Mouse (Mus musculus) lung, adult 2 months (tissue): ENCODE data around the gene Gdf7. TPM values are rescaled to one million over a fixed set of nuclear protein-coding genes. Genes with fewer than 3 reads are reported as not detected.

Experiments used
- DNase-seq: peaks from one replicate; pipeline ENCODE4 v3.0.0; 2022
- H3K4me1 ChIP-seq: fragments of 200-500 bp; 2 replicates; pipeline ENCODE4 v1.6.1; 2011; ENCODE audit warnings: low read length; ENCODE audit not compliant: control insufficient read depth, insufficient read depth
- H3K4me3 ChIP-seq: fragments of 200-500 bp; replicated peaks from 2 replicates; pipeline ENCODE3; 2011; ENCODE audit warnings: low read depth, mild to moderate bottlenecking, control low read depth, low read length; ENCODE audit errors: extremely low read depth
- CTCF ChIP-seq: fragments of 200-500 bp; IDR thresholded peaks from 2 replicates; pipeline ENCODE4 v1.5.1; 2011; ENCODE audit warnings: mild to moderate bottlenecking, low read length, control low read depth; ENCODE audit not compliant: insufficient read depth
- POLR2A ChIP-seq: fragments of 200-500 bp; IDR thresholded peaks from 2 replicates; pipeline ENCODE4 v1.6.1; 2011; ENCODE audit warnings: low read depth, mild to moderate bottlenecking, control low read depth, low read length, borderline replicate concordance; ENCODE audit errors: extremely low read depth
- WGBS: fragments of 180-500 bp; shearing (Covaris S2); methylation state at CpG from one replicate; pipeline ENCODE4 v1.1.7; 2018; 5-methylcytosine and 5-hydroxymethylcytosine counted together
- polyA plus RNA-seq: library from polyadenylated mRNA; depleted of rRNA; stranded (reverse); fragments of >200 nt; gene quantifications from 2 replicates; pipeline ENCODE4 v1.2.3, GENCODE M21; 2012

The Gdf7 gene
- polyA plus RNA-seq, 1 experiment, result 0.24 TPM

DNA sequence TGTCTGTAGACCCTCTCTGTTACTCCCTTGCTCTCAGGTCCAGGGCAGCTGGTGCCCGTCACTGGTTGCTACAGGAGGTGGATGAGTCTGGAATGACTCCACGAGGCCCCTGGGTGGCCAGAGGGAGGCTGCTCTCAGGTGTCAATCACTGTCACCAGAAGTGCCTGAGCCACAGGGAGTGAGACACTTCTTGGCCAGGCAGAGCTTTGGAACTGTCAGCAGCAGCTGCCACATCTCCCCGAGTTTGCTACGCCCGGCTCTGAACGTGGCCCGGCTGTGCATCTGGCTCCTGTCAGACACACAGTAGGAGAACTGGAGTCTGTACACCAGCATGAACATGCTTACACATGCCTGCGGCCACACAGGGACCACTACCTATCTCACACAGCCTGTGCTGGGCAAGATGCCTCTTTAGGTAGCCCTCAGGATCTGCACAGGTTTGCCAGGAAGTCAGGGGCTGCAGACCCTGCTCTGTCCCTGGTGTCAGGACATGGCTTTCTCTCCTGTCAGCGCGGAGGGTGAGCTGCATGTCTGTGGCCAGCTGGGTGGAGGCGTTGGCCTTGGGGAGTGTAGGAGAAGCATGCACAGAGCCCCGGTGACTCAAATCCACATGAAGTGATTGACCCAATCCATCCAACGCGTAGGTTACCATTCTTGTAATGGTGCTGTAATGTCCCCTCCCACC, 29.9 kb upstream of the Gdf7 start:
- 73% methylated on average over 14 of the region's 14 CpGs for WGBS
- no peak for DNase-seq
- TF ChIP-seq POLR2A (no peak), CTCF (no peak)
- Histone ChIP-seq H3K4me1 (peaks cover 8% of the 10 kb centered on the region), H3K4me3 (no peak overlapping the region)

GRCm38 (mm10) chr12:8329236-8329635, 27.5 kb upstream of the Gdf7 start:
- DNase-seq, result no peak
- no peak overlapping the region for H3K4me3 ChIP-seq
- TF ChIP-seq POLR2A (no peak), CTCF (no peak)
- peaks cover 8% of the 10 kb centered on the region for H3K4me1 ChIP-seq
- 94% methylated on average over 7 of the region's 7 CpGs for WGBS

- no peak for DNase-seq
- no peak for TF ChIP-seq CTCF
- no peak for TF ChIP-seq POLR2A
- 83% methylated on average over 1 of the region's 1 CpGs for WGBS
- H3K4me1 ChIP-seq, result peaks cover 8% of the 10 kb centered on the region
- no peak overlapping the region for H3K4me3 ChIP-seq
Measured at GRCm38 (mm10) chr12:8327675-8328053, 25.9 kb upstream of the Gdf7 start.

GRCm38 (mm10) chr12:8326825-8327674, 25.3 kb upstream of the Gdf7 start:
- Histone ChIP-seq H3K4me3 (no peak overlapping the region), H3K4me1 (peaks cover 8% of the 10 kb centered on the region)
- TF ChIP-seq POLR2A, result no peak
- peak; percentile 83 for TF ChIP-seq CTCF
- WGBS, result 22% methylated on average over 17 of the region's 17 CpGs
- peak; percentile 90 for DNase-seq

- TF ChIP-seq CTCF (no peak), POLR2A (no peak)
- H3K4me3 ChIP-seq, result no peak overlapping the region
- H3K4me1 ChIP-seq, result peaks cover 8% of the 10 kb centered on the region
- DNase-seq, result no peak
- WGBS, result 85% methylated on average over 17 of the region's 17 CpGs
Measured at GRCm38 (mm10) chr12:8325943-8326522, 24.3 kb upstream of the Gdf7 start.

- peaks cover 8% of the 10 kb centered on the region for H3K4me1 ChIP-seq
- TF ChIP-seq POLR2A, result no peak
- no peak for TF ChIP-seq CTCF
- WGBS, result 82% methylated on average over 13 of the region's 13 CpGs
- H3K4me3 ChIP-seq, result no peak overlapping the region
- DNase-seq, result no peak
Measured at GRCm38 (mm10) chr12:8325245-8325942, 23.6 kb upstream of the Gdf7 start.

- no peak overlapping the region for H3K4me3 ChIP-seq
- H3K4me1 ChIP-seq, result peaks cover 8% of the 10 kb centered on the region
- DNase-seq, result no peak
- WGBS, result 87% methylated on average over 10 of the region's 10 CpGs
- no peak for TF ChIP-seq CTCF
Measured at GRCm38 (mm10) chr12:8324086-8324485, 22.3 kb upstream of the Gdf7 start.

DNA sequence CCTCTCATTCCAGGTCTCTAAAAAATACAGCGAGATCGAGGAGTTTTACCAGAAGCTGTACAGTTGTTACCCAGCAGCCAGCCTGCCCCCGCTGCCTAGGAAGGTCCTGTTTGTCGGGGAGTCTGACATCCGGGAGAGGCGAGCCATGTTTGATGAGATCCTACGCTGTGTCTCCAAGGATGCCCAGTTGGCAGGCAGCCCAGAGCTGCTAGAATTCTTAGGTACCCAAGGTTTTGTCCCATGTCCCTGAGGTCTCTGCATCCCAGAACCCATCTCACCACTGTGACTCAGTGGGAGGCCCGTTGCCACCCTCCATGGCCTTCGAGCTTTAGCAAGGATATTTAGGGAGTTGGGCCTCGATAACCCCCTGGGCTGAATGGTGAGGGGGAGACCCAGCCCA, 19.8 kb upstream of the Gdf7 start:
- DNase-seq, result no peak
- TF ChIP-seq POLR2A (no peak), CTCF (no peak)
- Histone ChIP-seq H3K4me1 (no peaks in the 10 kb centered on the region), H3K4me3 (no peak overlapping the region)
- WGBS, result 86% methylated on average over 10 of the region's 10 CpGs

GRCm38 (mm10) chr12:8320084-8320713, 18.4 kb upstream of the Gdf7 start:
- Histone ChIP-seq H3K4me1 (no peaks in the 10 kb centered on the region), H3K4me3 (no peak overlapping the region)
- WGBS, result 31% methylated on average over 5 of the region's 5 CpGs
- peak; percentile 84 for DNase-seq
- TF ChIP-seq POLR2A (no peak), CTCF (peak; percentile 89)
